Mouse (Mus musculus): Measurements from ENCODE around the gene Farp1.

GRCm38 (mm10) chr14:121244104-121244503 lies 209.1 kb downstream of the Farp1 start:
- TF ChIP-seq POLR2A (IDR thresholded peaks at IDR 0.05; ENCODE audit: borderline replicate concordance, insufficient read depth, low read length) (no peak), CTCF (IDR thresholded peaks at IDR 0.05; ENCODE audit: borderline replicate concordance, insufficient read depth, low read depth, low read length) (no peak)
